Mouse (Mus musculus): ENCODE measurements around the gene Desi2. TPM values are rescaled to one million over a fixed set of nuclear protein-coding genes. Genes with fewer than 3 reads are reported as not detected.
"Not testable (repeated sequence)": the region's sequence is repeated elsewhere in the genome, so short reads cannot be mapped to it uniquely, and the experiment has no call there.

Desi2 gene
- total RNA-seq (2021) = 10 to 100 TPM; 23.4 to 23.8 TPM
- long read RNA-seq, experiment 1, full-length matches to known transcripts = 28 of 39 reads
- long read RNA-seq, experiment 1, partial matches to known transcripts = 0 of 39 reads
- long read RNA-seq, experiment 1, other reads (novel, unspliced or antisense) = 11 of 39 reads
- long read RNA-seq, experiment 2, full-length matches to known transcripts = 23 of 27 reads
- long read RNA-seq, experiment 2, partial matches to known transcripts = 1 of 27 reads
- long read RNA-seq, experiment 2, other reads (novel, unspliced or antisense) = 3 of 27 reads

GRCm38 (mm10) chr1:178187216-178187791, at the start of gene Desi2:
Gene Desi2 (plus strand): TSS chr1:178187417.
- DNase-seq = peak; percentile 95

GRCm38 (mm10) chr1:178146513-178146912, 40.7 kb upstream of the Desi2 start:
- peak; percentile 16 for DNase-seq

- peak; percentile 16 for DNase-seq
These were observed 40.3 kb upstream of the Desi2 start for GRCm38 (mm10) chr1:178146915-178147314.

DNA sequence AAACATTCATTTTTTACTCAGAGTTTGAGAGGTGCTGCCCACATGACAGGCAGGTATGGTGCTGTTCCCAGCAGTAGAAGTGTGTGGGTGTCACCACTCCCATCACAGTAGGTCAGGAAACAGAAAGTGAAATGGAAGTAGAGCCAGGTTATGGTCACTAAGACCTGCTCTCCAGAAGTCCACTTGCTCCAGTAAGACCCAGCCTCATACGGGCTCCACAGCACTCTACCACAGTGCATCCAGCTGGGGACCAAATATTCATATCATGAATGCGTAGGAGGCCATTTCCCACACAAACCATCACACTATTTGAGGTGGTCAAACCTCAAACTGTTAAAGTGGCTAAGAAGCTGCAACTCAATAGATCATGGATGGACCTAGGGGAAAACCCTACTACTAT, 5.0 kb upstream of the Desi2 start:
- DNase-seq = no peak

- no peak for DNase-seq
These were observed 1.6 kb upstream of the Desi2 start for GRCm38 (mm10) chr1:178185591-178185990.

DNA sequence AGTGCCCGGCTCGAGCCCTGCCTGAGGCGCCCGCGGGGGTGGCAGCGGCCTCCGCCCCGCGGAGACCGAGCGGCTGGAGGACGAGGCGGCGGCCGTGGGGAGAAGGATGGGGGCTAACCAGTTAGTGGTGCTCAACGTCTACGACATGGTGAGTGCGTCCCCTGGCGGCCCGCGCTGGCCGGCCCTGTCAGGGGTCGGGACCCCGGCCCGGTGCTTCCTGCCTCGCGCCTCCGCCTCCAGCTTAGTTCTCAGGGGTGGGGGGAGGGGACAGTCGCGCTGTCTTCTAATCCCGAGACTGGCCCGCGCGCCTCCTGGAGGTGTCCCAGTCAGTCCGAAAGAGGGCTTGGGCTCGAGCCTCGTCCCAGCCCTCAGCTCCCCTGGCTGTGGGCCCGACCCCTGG, 593 bp downstream of the Desi2 start:
- DNase-seq = not testable (repeated sequence)

DNA sequence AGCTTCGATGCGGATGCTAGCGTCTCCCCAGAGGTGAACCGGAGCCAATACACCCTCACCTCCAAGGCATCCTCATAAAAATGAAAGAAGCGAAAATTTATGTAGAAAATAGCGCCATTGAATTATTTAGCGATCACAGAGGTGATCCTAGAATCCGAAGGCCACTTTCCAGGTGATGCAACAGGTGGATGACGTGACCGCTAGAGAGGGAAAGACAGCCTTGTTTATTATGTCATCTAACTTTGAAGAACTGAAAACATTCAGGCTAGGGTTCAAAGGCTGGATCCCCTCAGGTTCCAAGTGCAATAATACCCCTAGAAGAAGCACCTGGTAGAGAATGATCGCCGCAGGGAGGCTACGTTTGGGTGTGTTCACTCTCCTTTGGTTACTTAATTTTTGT, 1.2 kb downstream of the Desi2 start:
- peak; percentile 24 for DNase-seq

GRCm38 (mm10) chr1:178205701-178206325, 18.6 kb downstream of the Desi2 start:
- peak; percentile 31 for DNase-seq

GRCm38 (mm10) chr1:178207856-178208255, 20.6 kb downstream of the Desi2 start:
- not testable (repeated sequence) for DNase-seq

GRCm38 (mm10) chr1:178209966-178210365, 22.7 kb downstream of the Desi2 start:
- DNase-seq = no peak

DNA sequence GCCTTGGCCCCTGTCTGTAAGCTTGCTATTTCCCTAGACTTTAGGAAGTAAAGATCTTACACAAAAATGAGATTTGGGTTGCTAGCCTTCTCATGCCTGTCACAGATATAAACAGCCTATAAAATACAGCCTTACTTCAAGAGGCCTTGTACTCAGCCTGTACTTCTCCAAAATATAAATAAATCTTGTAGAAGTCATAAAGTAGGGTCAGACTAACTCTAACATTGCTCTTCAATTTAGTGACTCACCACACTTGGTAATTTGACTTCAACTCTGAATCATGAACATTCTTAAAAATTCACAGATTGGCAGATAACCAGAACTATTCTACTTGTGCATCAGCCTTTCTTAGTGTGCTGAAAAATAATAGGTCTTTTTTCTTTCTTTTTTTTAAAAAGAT, 29.9 kb downstream of the Desi2 start:
- DNase-seq = no peak

DNA sequence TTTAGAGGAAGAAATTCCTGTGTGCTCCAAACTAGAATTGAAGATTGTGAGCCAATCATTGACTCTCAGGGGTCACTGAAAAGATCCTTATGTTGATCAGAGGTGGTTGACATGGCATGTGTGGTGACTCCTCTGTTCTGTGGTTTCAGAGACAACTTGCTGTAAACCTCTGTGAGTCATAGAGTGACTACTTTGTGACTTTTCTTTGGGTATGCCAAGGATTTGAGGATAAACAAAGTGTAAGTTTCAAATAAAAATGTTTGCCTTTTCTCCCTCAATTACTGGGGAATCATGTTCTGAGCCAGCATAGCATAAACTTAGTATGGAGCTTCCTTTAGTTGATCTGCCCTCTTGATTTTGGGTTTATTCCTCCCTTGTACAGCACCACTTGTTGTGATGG, 31.1 kb downstream of the Desi2 start:
- DNase-seq = no peak

DNA sequence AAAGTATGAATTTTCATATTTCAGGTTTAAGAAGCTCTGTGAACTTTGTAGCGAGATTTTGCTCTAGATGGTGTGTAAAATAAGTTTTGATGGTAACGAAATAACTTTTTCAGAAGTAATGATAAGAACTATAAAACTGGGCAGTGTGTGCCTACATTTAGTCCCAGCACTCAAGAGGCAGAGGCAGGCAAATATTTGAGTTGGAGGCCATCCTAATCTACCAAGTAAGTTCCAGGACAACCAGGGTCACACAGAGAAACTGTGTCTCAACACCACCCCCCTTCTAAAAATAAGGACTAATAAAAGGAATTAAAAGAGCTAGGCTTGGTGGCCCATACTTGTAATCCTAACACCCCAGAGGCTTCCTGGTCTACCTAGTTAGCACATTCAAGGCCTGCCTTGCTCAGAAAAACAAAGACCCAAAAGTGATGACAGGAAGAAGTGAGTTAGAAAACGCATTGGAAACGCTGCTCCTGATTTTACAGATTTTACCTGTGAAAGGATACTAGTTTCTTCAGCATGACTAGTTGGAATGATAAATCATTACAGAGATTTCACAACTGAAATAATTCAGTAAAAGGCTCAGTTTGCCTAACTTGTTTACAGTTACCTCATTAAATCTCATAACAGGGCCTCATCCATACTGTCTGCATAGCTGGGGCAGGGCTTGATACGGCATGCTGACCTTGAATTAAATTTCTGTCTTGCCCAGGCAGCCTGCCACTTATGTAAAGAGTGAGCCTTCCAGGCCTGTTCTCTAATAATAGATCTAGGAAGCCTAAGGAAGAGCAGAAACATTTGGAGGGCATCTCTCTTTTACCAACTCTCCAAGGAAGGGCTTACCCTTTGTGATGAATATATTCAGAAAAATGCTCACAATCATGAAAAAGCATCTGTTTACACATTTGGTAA, 32.2 kb downstream of the Desi2 start:
- DNase-seq = no peak

- not testable (repeated sequence) for DNase-seq
These were observed 41.7 kb downstream of the Desi2 start for GRCm38 (mm10) chr1:178228888-178229287.

- no peak for DNase-seq
These were observed 46.9 kb downstream of the Desi2 start for GRCm38 (mm10) chr1:178234109-178234508.

DNA sequence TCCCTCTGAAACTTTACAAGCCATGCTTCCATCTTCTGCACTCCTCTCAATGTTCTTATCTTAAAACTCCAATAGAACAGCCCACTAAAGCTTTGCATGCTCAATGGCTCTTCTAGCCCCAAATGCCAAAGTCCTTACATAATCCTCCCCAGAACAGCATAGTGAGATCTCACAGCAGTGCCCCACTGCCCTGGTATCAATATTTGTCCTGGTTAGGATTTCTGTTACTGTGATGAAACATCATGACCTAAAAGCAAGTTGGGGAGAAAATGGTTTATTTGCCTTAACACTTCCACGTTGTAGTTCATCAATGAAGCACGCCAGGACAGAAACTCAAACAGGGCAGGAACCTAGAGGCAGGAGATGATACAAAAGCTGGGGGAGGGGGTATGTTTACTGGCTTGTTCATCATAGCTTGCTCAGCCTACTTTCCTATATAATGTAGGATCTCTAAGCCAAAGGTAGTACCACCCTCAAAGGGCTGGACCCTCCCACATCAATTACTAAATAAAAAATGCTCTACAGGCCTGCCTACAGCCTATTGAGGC, 48.8 kb downstream of the Desi2 start:
- no peak for DNase-seq

- DNase-seq = no peak
These were observed 51.5 kb downstream of the Desi2 start for GRCm38 (mm10) chr1:178238676-178239075.

DNA sequence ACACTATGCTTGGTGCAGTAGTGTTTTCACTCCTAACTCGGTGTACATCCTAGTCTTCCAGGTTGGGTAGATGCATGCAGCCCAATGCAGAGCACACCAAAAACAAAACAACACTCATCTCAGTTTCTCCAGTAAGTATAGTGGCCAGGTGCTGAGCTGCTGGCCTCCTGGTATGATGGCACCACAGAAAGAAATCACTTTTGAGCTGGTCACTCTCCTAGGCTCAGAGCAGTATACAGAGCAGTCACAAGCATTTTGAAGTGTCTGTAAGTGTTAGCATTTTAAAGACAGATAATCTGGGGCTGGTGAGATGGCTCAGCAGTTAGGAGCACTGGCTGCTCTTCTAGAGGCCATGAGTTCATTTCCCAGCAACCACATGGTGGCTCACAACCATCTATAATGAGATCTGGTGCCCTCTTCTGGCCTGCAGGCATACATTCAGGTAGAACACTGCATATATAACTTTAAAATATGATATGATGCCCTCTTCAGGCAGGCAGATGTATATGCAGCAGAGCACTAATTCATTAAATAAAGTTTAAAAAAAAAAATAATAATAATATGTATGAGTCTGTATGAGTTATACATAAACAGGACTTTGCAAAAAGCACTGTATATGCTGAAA, 54.8 kb downstream of the Desi2 start:
- no peak for DNase-seq

GRCm38 (mm10) chr1:178248107-178248820, 61.0 kb downstream of the Desi2 start:
- no peak for DNase-seq

GRCm38 (mm10) chr1:178254598-178254997, 67.4 kb downstream of the Desi2 start:
- no peak for DNase-seq

GRCm38 (mm10) chr1:178256351-178256750, 69.1 kb downstream of the Desi2 start:
- DNase-seq = no peak

Data from adrenal gland, postnatal 10 days (tissue).